Mouse (Mus musculus): ENCODE results near the gene Tnfrsf13c.

DNA sequence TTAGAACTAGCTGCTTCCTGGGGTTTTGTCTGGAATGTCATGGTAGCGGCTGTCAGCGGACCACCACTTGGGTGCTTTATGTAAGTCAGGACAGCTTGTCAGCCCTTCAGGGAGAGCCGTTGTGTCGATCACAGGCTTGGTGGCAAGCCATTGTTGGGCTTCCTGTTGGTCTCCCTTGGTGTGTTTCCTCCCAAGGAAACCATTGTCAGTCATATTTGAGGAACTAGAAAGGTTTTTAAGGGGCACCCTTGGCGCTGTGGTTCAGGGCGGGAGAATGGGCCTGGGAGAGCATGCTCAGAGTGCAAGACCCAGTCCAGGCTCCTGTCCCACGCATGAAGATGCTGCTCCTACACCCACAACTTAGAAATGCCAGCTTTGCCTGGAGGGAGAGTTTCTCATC, 25.8 kb downstream of the Tnfrsf13c start:
- TF ChIP-seq CTCF (IDR thresholded peaks at IDR 0.05; ENCODE audit: low read depth, low read length) (no peak), POLR2A (IDR thresholded peaks at IDR 0.05; ENCODE audit: extremely low read depth, insufficient read depth, low read length) (no peak)
